Mouse (Mus musculus): ENCODE measurements around the gene Cnr1.

DNA sequence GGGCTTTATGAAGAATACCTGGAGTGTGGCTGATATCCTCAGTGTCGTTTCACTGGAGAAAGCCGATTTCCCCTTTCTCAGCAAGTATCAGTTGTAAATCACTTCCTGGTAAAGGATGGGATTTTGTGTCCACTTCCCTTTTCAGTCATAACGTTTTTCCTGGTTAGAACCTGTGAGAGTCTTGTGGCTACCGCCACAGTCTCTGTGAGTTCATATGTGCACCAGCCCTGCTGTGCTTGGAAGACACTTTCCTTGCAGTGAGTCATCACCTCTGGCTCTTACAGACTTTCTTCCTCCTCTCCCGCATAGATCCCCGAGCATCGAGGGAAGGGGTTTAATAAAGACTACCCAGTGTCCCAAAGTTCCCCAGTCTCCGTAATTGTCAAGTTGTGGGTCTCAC, 29.3 kb upstream of the Cnr1 start:
- TF ChIP-seq CTCF (IDR thresholded peaks at IDR 0.05) (no peak), EP300 (IDR thresholded peaks at IDR 0.05) (no peak)

Data from lung, postnatal 0 days (tissue).